Comparison of ENCODE assay signal across 24 mouse cellular contexts in the genomic region with DNA sequence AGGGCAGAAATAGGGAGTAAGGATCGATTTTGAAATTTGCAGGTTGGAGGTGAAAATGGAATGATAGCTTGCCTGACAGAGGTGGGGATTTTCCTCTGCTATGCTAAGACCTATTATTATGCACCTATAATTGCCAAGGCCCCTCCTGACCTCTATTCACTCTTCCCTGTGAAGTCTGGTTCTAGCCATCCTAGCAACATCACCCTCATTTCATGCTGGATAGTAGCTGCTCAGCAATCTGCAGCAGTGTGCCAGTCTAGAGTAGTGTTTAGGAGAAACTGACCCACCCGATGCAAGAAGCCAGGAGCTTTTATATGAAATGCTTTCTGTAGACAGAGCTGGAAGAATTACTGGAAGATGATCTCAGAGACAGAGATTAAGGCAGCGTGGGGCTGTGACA.
"Had no signal": no experiment of that assay in that cellular context is flagged by ENCODE, and none has a peak within 500 bp of the region (broad histone marks: within the 10 kb centered on the region; RNA-seq: fewer than 3 reads in every experiment).

No protein-coding gene starts in this region.

- DNase-seq: gastrocnemius, postnatal 14 days; gastrocnemius, postnatal 36 days; heart, adult 11 months; heart, adult 2 months; heart, postnatal 14 days; heart, postnatal 36 days; kidney, adult 18-20 months; kidney, adult 8-10 months; kidney, postnatal 10 days; kidney, postnatal 25 days; kidney, postnatal 4 days; liver had no signal

- H3K36me3 ChIP-seq: heart, embryonic 13.5 days; heart, embryonic 15.5 days; hindbrain, embryonic 13.5 days; hindbrain, embryonic 15.5 days; limb, embryonic 10.5 days; limb, embryonic 12.5 days had no signal

- H3K4me3 ChIP-seq: heart, adult 2 months; heart, embryonic 13.5 days; heart, embryonic 15.5 days; hindbrain, embryonic 13.5 days; hindbrain, embryonic 15.5 days; layer of hippocampus, adult 2 months; left cerebral cortex, adult 2 months; limb, embryonic 10.5 days; limb, embryonic 12.5 days had no signal

- H3K4me2 ChIP-seq: heart, embryonic 11.5 days; heart, embryonic 13.5 days; heart, embryonic 15.5 days; hindbrain, embryonic 13.5 days; hindbrain, embryonic 15.5 days; limb, embryonic 12.5 days; liver, embryonic 11.5 days had no signal

- H3K9ac ChIP-seq: heart, embryonic 13.5 days; heart, embryonic 15.5 days; hindbrain, embryonic 13.5 days; hindbrain, embryonic 15.5 days; limb, embryonic 12.5 days had no signal

- H3K4me1 ChIP-seq: heart, embryonic 13.5 days; heart, embryonic 15.5 days; hindbrain, embryonic 13.5 days; hindbrain, embryonic 15.5 days; limb, embryonic 10.5 days; limb, embryonic 12.5 days had no signal

- H3K27me3 ChIP-seq: heart, embryonic 13.5 days; heart, embryonic 15.5 days; hindbrain, embryonic 13.5 days; hindbrain, embryonic 15.5 days; limb, embryonic 12.5 days had no signal

- H3K27ac ChIP-seq: heart, adult 2 months; heart, embryonic 13.5 days; heart, embryonic 15.5 days; hindbrain, embryonic 13.5 days; hindbrain, embryonic 15.5 days; hindbrain, postnatal 0 days; layer of hippocampus, adult 2 months; left cerebral cortex, adult 2 months; limb, embryonic 10.5 days; limb, embryonic 12.5 days had no signal

- ATAC-seq: hindbrain, postnatal 0 days; intestine, postnatal 0 days had no signal

- H3K9me3 ChIP-seq: heart, embryonic 13.5 days; heart, embryonic 15.5 days; hindbrain, embryonic 13.5 days; hindbrain, embryonic 15.5 days; limb, embryonic 10.5 days; limb, embryonic 12.5 days had no signal
